14 mouse cellular contexts compared by ENCODE assay signal in genomic region chr4:138938495-138939269, GRCm38 (mm10). TPM values are rescaled to one million over a fixed set of nuclear protein-coding genes. Genes with fewer than 3 reads are reported as not detected.
DNase-seq lines count a peak whose midpoint lies in the region; ATAC-seq lines count a peak whose summit lies in the region.
"Had no signal": no experiment of that assay in that cellular context is flagged by ENCODE, and none has a peak within 500 bp of the region (broad histone marks: within the 10 kb centered on the region; RNA-seq: fewer than 3 reads in every experiment).

No protein-coding gene starts in this region.

- H3K9me3 ChIP-seq in intestine, embryonic 15.5 days: no peaks in the 10 kb centered on the region
- H3K9me3 ChIP-seq in forebrain, embryonic 14.5 days (replicated peaks; ENCODE audit: control insufficient read depth, low read length): no peaks in the 10 kb centered on the region
- H3K9me3 ChIP-seq in midbrain, embryonic 16.5 days (replicated peaks; ENCODE audit: control insufficient read depth, low read length, poor library complexity, severe bottlenecking): no peaks in the 10 kb centered on the region
- H3K9me3 ChIP-seq: neural tube, embryonic 13.5 days had no signal

- no peaks in the 10 kb centered on the region for H3K27me3 ChIP-seq in intestine, embryonic 15.5 days (replicated peaks)
- H3K27me3 ChIP-seq in splenic B cell, adult 2 months (ENCODE audit: control insufficient read depth, insufficient read depth, low read length, poor library complexity, severe bottlenecking): no peaks in the 10 kb centered on the region
- no peaks in the 10 kb centered on the region for H3K27me3 ChIP-seq in forebrain, embryonic 14.5 days (replicated peaks; ENCODE audit: control insufficient read depth, insufficient read depth, low read length)
- no peaks in the 10 kb centered on the region for H3K27me3 ChIP-seq in midbrain, embryonic 16.5 days (ENCODE audit: control insufficient read depth, insufficient read depth, low read depth, low read length)
- H3K27me3 ChIP-seq: neural tube, embryonic 13.5 days had no signal

- no peaks in the 10 kb centered on the region for H3K36me3 ChIP-seq in intestine, embryonic 15.5 days
- no peaks in the 10 kb centered on the region for H3K36me3 ChIP-seq in splenic B cell, adult 2 months (ENCODE audit: control insufficient read depth, insufficient read depth, low read length, poor library complexity, severe bottlenecking)
- H3K36me3 ChIP-seq in forebrain, embryonic 14.5 days (ENCODE audit: control insufficient read depth, insufficient read depth, low read length): no peaks in the 10 kb centered on the region
- no peaks in the 10 kb centered on the region for H3K36me3 ChIP-seq in midbrain, embryonic 16.5 days (ENCODE audit: control insufficient read depth, insufficient read depth, low read length)
- H3K36me3 ChIP-seq: neural tube, embryonic 13.5 days had no signal

- no peak overlapping the region for H3K9ac ChIP-seq in intestine, embryonic 15.5 days
- H3K9ac ChIP-seq in forebrain, embryonic 14.5 days (ENCODE audit: low read length): no peak overlapping the region
- no peak overlapping the region for H3K9ac ChIP-seq in midbrain, embryonic 16.5 days (ENCODE audit: low read depth, low read length)
- H3K9ac ChIP-seq: neural tube, embryonic 13.5 days had no signal

- peak; percentile 19 for DNase-seq in adrenal gland, postnatal 14 days
- no peak for DNase-seq in adrenal gland, adult 18-20 months (ENCODE audit: low spot score in 2 of 2)
- DNase-seq in kidney, postnatal 36 days: peak; percentile 47 to 80
- DNase-seq in splenic B cell, adult 2 months (ENCODE audit: low read depth, low spot score): peak; percentile 20
- no peak for DNase-seq in forebrain, embryonic 14.5 days (ENCODE audit: low spot score)
- no peak for DNase-seq in urinary bladder, adult 2 months (ENCODE audit: low spot score)
- DNase-seq: midbrain, embryonic 14.5 days had no signal

- no peak overlapping the region for H3K4me3 ChIP-seq in intestine, embryonic 15.5 days (replicated peaks)
- no peak overlapping the region for H3K4me3 ChIP-seq in forebrain, embryonic 14.5 days (ENCODE audit: low read depth, low read length)
- no peak overlapping the region for H3K4me3 ChIP-seq in midbrain, embryonic 16.5 days (ENCODE audit: low read depth, low read length)
- H3K4me3 ChIP-seq: heart, adult 2 months; neural tube, embryonic 13.5 days had no signal

- H3K4me1 ChIP-seq in intestine, embryonic 15.5 days (replicated peaks): peaks cover 10% of the 10 kb centered on the region
- H3K4me1 ChIP-seq in forebrain, embryonic 14.5 days (ENCODE audit: control insufficient read depth, insufficient read depth, low read length): no peaks in the 10 kb centered on the region
- H3K4me1 ChIP-seq in midbrain, embryonic 16.5 days (ENCODE audit: control insufficient read depth, insufficient read depth, low read length): no peaks in the 10 kb centered on the region

- H3K27ac ChIP-seq in intestine, embryonic 15.5 days: peak overlapping the region; percentile 73
- H3K27ac ChIP-seq in forebrain, embryonic 14.5 days (ENCODE audit: low read depth, low read length): no peak overlapping the region
- H3K27ac ChIP-seq in midbrain, embryonic 16.5 days (ENCODE audit: low read length): no peak overlapping the region
- H3K27ac ChIP-seq: heart, adult 2 months; neural tube, embryonic 13.5 days had no signal

- WGBS in intestine, embryonic 15.5 days: 45% methylated on average over 10 of the region's 10 CpGs
- WGBS in forebrain, embryonic 14.5 days: 80% methylated on average over 10 of the region's 10 CpGs
- 83% methylated on average over 10 of the region's 10 CpGs for WGBS in midbrain, embryonic 16.5 days

- 0 out of 2 replicates have a peak overlapping the region, but pooled peaks have one; percentile 11 for H3K4me2 ChIP-seq in intestine, embryonic 15.5 days (replicated peaks)
- no peak overlapping the region for H3K4me2 ChIP-seq in forebrain, embryonic 14.5 days (ENCODE audit: low read length)
- no peak overlapping the region for H3K4me2 ChIP-seq in midbrain, embryonic 16.5 days (ENCODE audit: low read length)
- H3K4me2 ChIP-seq: neural tube, embryonic 13.5 days had no signal

- ATAC-seq in intestine, embryonic 15.5 days: peak; percentile 77
- no peak for ATAC-seq in forebrain, embryonic 14.5 days
- ATAC-seq in midbrain, embryonic 16.5 days: no peak

RNA-seq across cellular contexts. Expression of gene Otud3, which starts 24.9 kb away (rescaled TPM):
- 11.0 and 12.1 TPM in 2 replicates for total RNA-seq in adrenal gland, postnatal 14 days (2021)
- total RNA-seq in adrenal gland, adult 18-20 months (2021): 10 to 100 TPM; 12.3 to 13.1 TPM
- polyA plus RNA-seq in intestine, embryonic 15.5 days (2015; fragmentation: Nextera tagmentation; extraction: Ambion mirVana): 4.5 and 6.2 TPM in 2 replicates
- polyA plus RNA-seq in forebrain, embryonic 14.5 days (2014; fragmentation: Nextera tagmentation; extraction: Ambion mirVana): 2.3 and 2.4 TPM in 2 replicates
- 5.0 and 7.0 TPM in 2 replicates for polyA plus RNA-seq in urinary bladder, adult 2 months (2012; rRNA removed)
- polyA plus RNA-seq in midbrain, embryonic 16.5 days (2015; fragmentation: Nextera tagmentation; extraction: Ambion mirVana): 2.3 and 2.4 TPM in 2 replicates

RNA-seq across cellular contexts. Expression of gene Rnf186, which starts 28.2 kb away (rescaled TPM):
- not detected in 2 replicates for total RNA-seq in adrenal gland, postnatal 14 days (2021)
- not detected for total RNA-seq in adrenal gland, adult 18-20 months (2021)
- 79.5 and 98.0 TPM in 2 replicates for polyA plus RNA-seq in intestine, embryonic 15.5 days (2015; fragmentation: Nextera tagmentation; extraction: Ambion mirVana)
- polyA plus RNA-seq in forebrain, embryonic 14.5 days (2014; fragmentation: Nextera tagmentation; extraction: Ambion mirVana): not detected in 2 replicates
- polyA plus RNA-seq in urinary bladder, adult 2 months (2012; rRNA removed): 0.43 and 0.61 TPM in 2 replicates
- not detected in 2 replicates for polyA plus RNA-seq in midbrain, embryonic 16.5 days (2015; fragmentation: Nextera tagmentation; extraction: Ambion mirVana)
- total RNA-seq: heart, adult 2 months; heart, postnatal 25 days; layer of hippocampus, adult 8-10 months had no signal
- polyA plus RNA-seq: limb, embryonic 11.5 days; midbrain, embryonic 14.5 days; neural tube, embryonic 13.5 days had no signal

RNA-seq across cellular contexts. Expression of gene Tmco4, which starts 34.0 kb away (rescaled TPM):
- 14.0 and 15.8 TPM in 2 replicates for total RNA-seq in adrenal gland, postnatal 14 days (2021)
- 10 to 100 TPM; 15.1 to 19.0 TPM for total RNA-seq in adrenal gland, adult 18-20 months (2021)
- 14.1 and 14.3 TPM in 2 replicates for polyA plus RNA-seq in intestine, embryonic 15.5 days (2015; fragmentation: Nextera tagmentation; extraction: Ambion mirVana)
- 0.68 and 0.70 TPM in 2 replicates for polyA plus RNA-seq in forebrain, embryonic 14.5 days (2014; fragmentation: Nextera tagmentation; extraction: Ambion mirVana)
- 28.8 and 31.0 TPM in 2 replicates for polyA plus RNA-seq in urinary bladder, adult 2 months (2012; rRNA removed)
- polyA plus RNA-seq in midbrain, embryonic 16.5 days (2015; fragmentation: Nextera tagmentation; extraction: Ambion mirVana): 0.62 and 0.84 TPM in 2 replicates

Comparison
In these comparisons a context has a peak if more than half of its experiments do, and no peak if none do; other contexts are left out.
1. DNase-seq: peak in adrenal gland, postnatal 14 days (single experiment), kidney, postnatal 36 days (2 of 2) and splenic B cell, adult 2 months (single experiment); none in adrenal gland, adult 18-20 months (0 of 2), forebrain, embryonic 14.5 days (single experiment) and urinary bladder, adult 2 months (single experiment).
2. RNA of gene Rnf186, which starts 28.2 kb away (polyA plus RNA-seq): 79.5 to 98.0 TPM in intestine, embryonic 15.5 days; 0.43 to 0.61 TPM in urinary bladder, adult 2 months, not detected in forebrain, embryonic 14.5 days and not detected in midbrain, embryonic 16.5 days; every median in the first group is over 10 times any median in the second.